Mouse (Mus musculus) erythroid progenitor cell, adult 5-6 weeks (primary cell): ENCODE data around the gene Ascc1. TPM values are rescaled to one million over a fixed set of nuclear protein-coding genes. Genes with fewer than 3 reads are reported as not detected.

ENCODE experiments used
- ATAC-seq: replicated peaks from 2 replicates; pipeline ENCODE4 v1.8.0; 2016; ENCODE audit warnings: moderate number of reproducible peaks, mild to moderate bottlenecking, moderate TSS enrichment, inconsistent platforms; ENCODE audit not compliant: poor library complexity, low FRiP score, severe bottlenecking
- total RNA-seq, 2 experiments: library from RNA; stranded (forward) in 1 of 2; stranded (reverse) in 1 of 2; fragments of 150-400 nt in 1 of 2; fragments of 186-747, 209-891 nt in 1 of 2; gene quantifications; 2 replicates each; pipeline versions ENCODE4 v1.2.3 to v1.2.4; 2015 to 2017; ENCODE audit warnings: low replicate concordance in 2 of 2

Gene Ascc1
- total RNA-seq, 2 experiments from 2014 or later = 11.3 to 22.6 TPM

GRCm38 (mm10) chr10:60062931-60063330 is 60.3 kb downstream of the Ascc1 start:
- ATAC-seq = no peak

GRCm38 (mm10) chr10:60066524-60066923 is 63.9 kb downstream of the Ascc1 start:
- peak; percentile 64; the same call in 1 of the 2 replicates for ATAC-seq

- no peak for ATAC-seq
Observed at GRCm38 (mm10) chr10:60075159-60075558, 72.6 kb downstream of the Ascc1 start.

GRCm38 (mm10) chr10:60077226-60077625 is 74.6 kb downstream of the Ascc1 start:
- ATAC-seq = no peak

GRCm38 (mm10) chr10:60077736-60078560 is 75.3 kb downstream of the Ascc1 start:
- peak; percentile 80 for ATAC-seq

GRCm38 (mm10) chr10:60078561-60078917 is 75.9 kb downstream of the Ascc1 start:
- ATAC-seq = peak; percentile 81

- ATAC-seq = peak; percentile 50
Observed at GRCm38 (mm10) chr10:60080171-60080570, 77.6 kb downstream of the Ascc1 start.

GRCm38 (mm10) chr10:60080601-60080981 is 78.0 kb downstream of the Ascc1 start:
- no peak for ATAC-seq

GRCm38 (mm10) chr10:60080982-60081825 is 78.6 kb downstream of the Ascc1 start:
- ATAC-seq = no peak

GRCm38 (mm10) chr10:60081905-60082304 is 79.3 kb downstream of the Ascc1 start:
- no peak for ATAC-seq

GRCm38 (mm10) chr10:60084065-60084464 is 81.5 kb downstream of the Ascc1 start:
- ATAC-seq = no peak

- ATAC-seq = no peak
Observed at GRCm38 (mm10) chr10:60092311-60092710, 89.7 kb downstream of the Ascc1 start.

GRCm38 (mm10) chr10:60093751-60094150 is 91.1 kb downstream of the Ascc1 start:
- no peak for ATAC-seq

- no peak for ATAC-seq
Observed at GRCm38 (mm10) chr10:60095558-60095957, 93.0 kb downstream of the Ascc1 start.

- no peak for ATAC-seq
Observed at GRCm38 (mm10) chr10:60096302-60096701, 93.7 kb downstream of the Ascc1 start.

GRCm38 (mm10) chr10:60097146-60097545 is 94.5 kb downstream of the Ascc1 start:
- no peak for ATAC-seq

- ATAC-seq = no peak
Observed at GRCm38 (mm10) chr10:60097774-60098173, 95.2 kb downstream of the Ascc1 start.

GRCm38 (mm10) chr10:60105391-60106145 is 103.0 kb downstream of the Ascc1 start:
- ATAC-seq = no peak

- ATAC-seq = no peak
Observed at GRCm38 (mm10) chr10:60106146-60106530, 103.5 kb downstream of the Ascc1 start, which contains the start of gene Spock2. Spock2 (plus strand) TSS chr10:60106219.

GRCm38 (mm10) chr10:60106531-60107186 is 104.1 kb downstream of the Ascc1 start:
- no peak for ATAC-seq
